Mouse (Mus musculus) adrenal gland, postnatal 14 days (tissue): ENCODE data around the gene Btn2a2. TPM values are rescaled to one million over a fixed set of nuclear protein-coding genes. Genes with fewer than 3 reads are reported as not detected.
A peak's percentile ranks its signal among the peaks of the same experiment; 100 is the strongest.

Experiments
- DNase-seq: peaks from one replicate; pipeline ENCODE4 v3.0.0; 2021; ENCODE audit warnings: mixed read lengths
- total RNA-seq: library from RNA; stranded (reverse); gene quantifications from 2 replicates; pipeline ENCODE4 v1.2.3, GENCODE M21; 2021

The Btn2a2 gene
- total RNA-seq, 1 experiment from 2014 or later, result not detected

GRCm38 (mm10) chr13:23521703-23522102, 33.0 kb upstream of the Btn2a2 start:
- DNase-seq, result peak; percentile 89

- peak; percentile 85 for DNase-seq
These were observed 30.8 kb upstream of the Btn2a2 start for GRCm38 (mm10) chr13:23519416-23519815.

GRCm38 (mm10) chr13:23518885-23519284, 30.2 kb upstream of the Btn2a2 start:
- peak; percentile 84 for DNase-seq

GRCm38 (mm10) chr13:23518295-23518603, 29.6 kb upstream of the Btn2a2 start:
- no peak for DNase-seq

GRCm38 (mm10) chr13:23517603-23518294, 29.1 kb upstream of the Btn2a2 start:
- DNase-seq, result peak; percentile 90

GRCm38 (mm10) chr13:23516822-23517602, 28.4 kb upstream of the Btn2a2 start:
- DNase-seq, result peak; percentile 80

- DNase-seq, result no peak
These were observed 27.4 kb upstream of the Btn2a2 start for GRCm38 (mm10) chr13:23515826-23516620.

- DNase-seq, result no peak
These were observed 26.6 kb upstream of the Btn2a2 start for GRCm38 (mm10) chr13:23515281-23515680.

- no peak for DNase-seq
These were observed 24.9 kb upstream of the Btn2a2 start for GRCm38 (mm10) chr13:23513517-23513916.

GRCm38 (mm10) chr13:23510127-23510526, 21.5 kb upstream of the Btn2a2 start:
- DNase-seq, result no peak

- DNase-seq, result peak; percentile 41
These were observed 18.3 kb upstream of the Btn2a2 start for GRCm38 (mm10) chr13:23506819-23507515.

- DNase-seq, result peak; percentile 66
These were observed 17.7 kb upstream of the Btn2a2 start for GRCm38 (mm10) chr13:23506351-23506750.

- peak; percentile 22 for DNase-seq
These were observed 17.1 kb upstream of the Btn2a2 start for GRCm38 (mm10) chr13:23505662-23506345.

GRCm38 (mm10) chr13:23503797-23504196, 15.1 kb upstream of the Btn2a2 start:
- DNase-seq, result peak; percentile 71

- no peak for DNase-seq
These were observed 14.3 kb upstream of the Btn2a2 start for GRCm38 (mm10) chr13:23502916-23503315.

GRCm38 (mm10) chr13:23502031-23502567, 13.4 kb upstream of the Btn2a2 start:
- no peak for DNase-seq

GRCm38 (mm10) chr13:23501511-23501910, 12.9 kb upstream of the Btn2a2 start:
- no peak for DNase-seq

GRCm38 (mm10) chr13:23500424-23501200, 12.0 kb upstream of the Btn2a2 start:
- DNase-seq, result peak; percentile 62

GRCm38 (mm10) chr13:23499943-23500342, 11.3 kb upstream of the Btn2a2 start:
- no peak for DNase-seq

- no peak for DNase-seq
These were observed 10.0 kb upstream of the Btn2a2 start for GRCm38 (mm10) chr13:23498653-23499052.
